Mouse (Mus musculus) kidney, postnatal 0 days (tissue): ENCODE measurements around the gene Galnt5. TPM values are rescaled to one million over a fixed set of nuclear protein-coding genes. Genes with fewer than 3 reads are reported as not detected.

Experiments
- ATAC-seq: fragments of 200-750 bp; cut with Nextera tagmentation; replicated peaks from 2 replicates; pipeline ENCODE4 v1.8.0; 2017; ENCODE audit warnings: low read depth, moderate number of reproducible peaks, moderate TSS enrichment, moderate library complexity; ENCODE audit not compliant: low FRiP score
- DNase-seq: peaks from one replicate; pipeline ENCODE4 v3.0.0-alpha.2; 2016; ENCODE audit warnings: low spot score
- H3K27ac ChIP-seq: fragments of 300-500 bp; sonication (generic); 2 replicates; pipeline ENCODE4 v1.5.1; 2014; ENCODE audit warnings: mild to moderate bottlenecking
- H3K27me3 ChIP-seq: fragments of 300-500 bp; sonication (generic); 2 replicates; pipeline ENCODE4 v1.6.1; 2014; ENCODE audit warnings: low read length, mixed read lengths; ENCODE audit not compliant: insufficient read depth
- H3K36me3 ChIP-seq: fragments of 300-500 bp; sonication (generic); 2 replicates; pipeline ENCODE4 v1.6.1; 2014; ENCODE audit warnings: low read length, mixed read lengths; ENCODE audit not compliant: insufficient read depth
- H3K4me1 ChIP-seq: fragments of 300-500 bp; sonication (generic); replicated peaks from 2 replicates; pipeline ENCODE4 v1.6.1; 2014; ENCODE audit warnings: antibody characterized with exemption, low read length, mixed read lengths; ENCODE audit not compliant: insufficient read depth
- H3K4me2 ChIP-seq: fragments of 300-500 bp; sonication (generic); 2 replicates; pipeline ENCODE4 v1.6.1; 2014; ENCODE audit warnings: mild to moderate bottlenecking, low read length, moderate library complexity, mixed read lengths
- H3K4me3 ChIP-seq: fragments of 300-500 bp; sonication (generic); replicated peaks from 2 replicates; pipeline ENCODE4 v1.5.1; 2014; ENCODE audit warnings: low read depth, low read length
- H3K9ac ChIP-seq: fragments of 300-500 bp; sonication (generic); 2 replicates; pipeline ENCODE4 v1.6.1; 2014; ENCODE audit warnings: low read depth, low read length
- H3K9me3 ChIP-seq: fragments of 300-500 bp; sonication (generic); replicated peaks from 2 replicates; pipeline ENCODE4 v1.6.1; 2016; ENCODE audit warnings: low read length, inconsistent platforms, mixed read lengths
- CTCF ChIP-seq: IDR thresholded peaks from 2 replicates; pipeline ENCODE4 v1.5.1; 2016; ENCODE audit warnings: antibody characterized with exemption, low read depth, mild to moderate bottlenecking, moderate library complexity
- WGBS: fragments of 180-500 bp; shearing (Covaris S2); extraction: QIAGEN DNeasy Blood & Tissue Kit; methylation state at CpG from one replicate; pipeline ENCODE4 v1.1.7; 2014; 5-methylcytosine and 5-hydroxymethylcytosine counted together
- polyA plus RNA-seq: library from polyadenylated mRNA; unstranded; fragments of >200 nt; fragmentation: Nextera tagmentation; extraction: Ambion mirVana; gene quantifications from 2 replicates; pipeline ENCODE4 v1.2.1, GENCODE M21; 2015

The Galnt5 gene
- polyA plus RNA-seq, 1 experiment from 2014 or later = 0.89 TPM

DNA sequence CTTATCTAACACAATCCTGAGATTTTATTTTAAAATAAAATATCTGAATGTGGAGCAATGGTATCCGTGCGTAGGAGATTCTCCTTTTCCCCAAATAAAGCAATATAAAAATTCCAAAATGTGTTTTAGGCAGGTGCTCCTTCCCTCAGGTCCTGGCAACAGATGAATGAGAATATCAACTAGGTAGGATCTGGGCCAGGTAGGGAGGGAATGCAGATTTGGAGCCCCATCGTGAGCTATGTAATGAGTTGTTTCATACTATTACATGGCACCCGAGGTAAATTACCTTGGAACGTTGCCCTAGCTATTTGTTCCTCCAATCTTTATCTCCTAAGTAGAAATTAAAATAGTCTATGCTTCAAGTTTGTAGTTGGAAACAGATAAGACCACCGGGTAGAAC, 25.9 kb downstream of the Galnt5 start:
- Histone ChIP-seq H3K4me1 (no peaks in the 10 kb centered on the region), H3K4me3 (no peak overlapping the region), H3K4me2 (no peak overlapping the region), H3K27ac (no peak overlapping the region), H3K27me3 (no peaks in the 10 kb centered on the region), H3K36me3 (no peaks in the 10 kb centered on the region), H3K9ac (no peak overlapping the region), H3K9me3 (no peaks in the 10 kb centered on the region)
- DNase-seq (no peak), ATAC-seq (no peak)
- TF ChIP-seq CTCF = no peak
- WGBS = 86% methylated on average over 6 of the region's 6 CpGs

GRCm38 (mm10) chr2:58026740-58027139, 29.1 kb downstream of the Galnt5 start:
- Histone ChIP-seq H3K27ac (no peak overlapping the region), H3K9me3 (no peaks in the 10 kb centered on the region), H3K27me3 (no peaks in the 10 kb centered on the region), H3K9ac (no peak overlapping the region), H3K4me1 (no peaks in the 10 kb centered on the region), H3K36me3 (no peaks in the 10 kb centered on the region), H3K4me2 (no peak overlapping the region), H3K4me3 (no peak overlapping the region)
- 84% methylated on average over 5 of the region's 5 CpGs for WGBS
- no peak for TF ChIP-seq CTCF
- DNase-seq (peak; percentile 10), ATAC-seq (no peak)

GRCm38 (mm10) chr2:58029404-58029803, 31.7 kb downstream of the Galnt5 start:
- no peaks in the 10 kb centered on the region for H3K36me3 ChIP-seq
- H3K27ac ChIP-seq = no peak overlapping the region
- no peak overlapping the region for H3K9ac ChIP-seq
- H3K4me1 ChIP-seq = no peaks in the 10 kb centered on the region
- H3K4me3 ChIP-seq = no peak overlapping the region
- DNase-seq (peak; percentile 82), ATAC-seq (no peak)
- peak; percentile 83 for TF ChIP-seq CTCF
- no peaks in the 10 kb centered on the region for H3K27me3 ChIP-seq
- H3K9me3 ChIP-seq = no peaks in the 10 kb centered on the region
- 26% methylated on average over 7 of the region's 7 CpGs for WGBS
- no peak overlapping the region for H3K4me2 ChIP-seq

GRCm38 (mm10) chr2:58031431-58031830, 33.7 kb downstream of the Galnt5 start:
- 79% methylated on average over 3 of the region's 3 CpGs for WGBS
- ATAC-seq = no peak

GRCm38 (mm10) chr2:58035635-58036034, 38.0 kb downstream of the Galnt5 start:
- Histone ChIP-seq H3K4me3 (no peak overlapping the region), H3K27me3 (no peaks in the 10 kb centered on the region), H3K27ac (no peak overlapping the region), H3K9me3 (no peaks in the 10 kb centered on the region), H3K36me3 (no peaks in the 10 kb centered on the region), H3K9ac (no peak overlapping the region), H3K4me2 (no peak overlapping the region), H3K4me1 (no peaks in the 10 kb centered on the region)
- DNase-seq (no peak), ATAC-seq (no peak)
- 91% methylated on average over 4 of the region's 4 CpGs for WGBS
- TF ChIP-seq CTCF = no peak

More at GRCm38 (mm10) chr2:58031431-58031830, 33.7 kb downstream of the Galnt5 start:
- Histone ChIP-seq H3K4me2 (no peak overlapping the region), H3K4me3 (no peak overlapping the region), H3K27me3 (no peaks in the 10 kb centered on the region), H3K4me1 (no peaks in the 10 kb centered on the region), H3K9ac (no peak overlapping the region), H3K9me3 (no peaks in the 10 kb centered on the region), H3K36me3 (no peaks in the 10 kb centered on the region), H3K27ac (no peak overlapping the region)
- DNase-seq = no peak
- TF ChIP-seq CTCF = no peak

DNA sequence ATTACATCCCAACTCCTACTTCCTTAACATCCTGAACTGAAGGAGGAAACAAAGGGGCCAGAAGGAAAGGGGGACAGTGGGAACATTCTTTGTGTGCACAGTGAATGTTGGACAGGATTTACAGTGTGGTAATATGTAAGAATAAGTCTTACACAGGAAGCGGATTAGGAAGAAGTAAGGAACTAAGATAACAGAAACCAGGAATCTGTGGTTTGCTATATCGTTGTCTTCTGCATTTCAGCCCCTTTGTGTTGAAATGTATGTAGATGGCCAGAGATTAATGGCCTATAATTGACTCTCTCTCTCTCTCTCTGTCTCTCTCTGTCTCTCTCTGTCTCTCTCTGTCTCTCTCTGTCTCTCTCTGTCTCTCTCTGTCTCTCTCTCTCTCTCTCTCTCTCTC, 39.2 kb downstream of the Galnt5 start:
- Histone ChIP-seq H3K27ac (no peak overlapping the region), H3K9ac (no peak overlapping the region), H3K4me2 (no peak overlapping the region), H3K4me1 (no peaks in the 10 kb centered on the region), H3K36me3 (no peaks in the 10 kb centered on the region), H3K27me3 (no peaks in the 10 kb centered on the region), H3K4me3 (no peak overlapping the region), H3K9me3 (no peaks in the 10 kb centered on the region)
- ATAC-seq (no peak), DNase-seq (peak; percentile 9)
- 64% methylated on average over 2 of the region's 2 CpGs for WGBS
- TF ChIP-seq CTCF = no peak

GRCm38 (mm10) chr2:58041867-58042266, 44.2 kb downstream of the Galnt5 start:
- Histone ChIP-seq H3K4me3 (no peak overlapping the region), H3K4me2 (0 out of 2 replicates have a peak overlapping the region, but pooled peaks have one; percentile 4), H3K27me3 (no peaks in the 10 kb centered on the region), H3K9ac (no peak overlapping the region), H3K36me3 (no peaks in the 10 kb centered on the region), H3K27ac (no peak overlapping the region), H3K9me3 (no peaks in the 10 kb centered on the region), H3K4me1 (no peaks in the 10 kb centered on the region)
- no peak for ATAC-seq
- no peak for TF ChIP-seq CTCF
- DNase-seq = peak; percentile 64
- WGBS = 47% methylated on average over 7 of the region's 7 CpGs
